Mouse (Mus musculus): ENCODE measurements around the gene Cadm1. TPM values are rescaled to one million over a fixed set of nuclear protein-coding genes. Genes with fewer than 3 reads are reported as not detected.
A peak's percentile ranks its signal among the peaks of the same experiment; 100 is the strongest.

The Cadm1 gene
- polyA plus RNA-seq, 1 experiment: 1.8 TPM

- WGBS: 84% methylated on average over 2 of the region's 2 CpGs
- no peak for DNase-seq (ENCODE audit: low read depth, low spot score)
These were observed 115.1 kb downstream of the Cadm1 start for GRCm38 (mm10) chr9:47645056-47645455.

- 76% methylated on average over 11 of the region's 11 CpGs for WGBS
- no peak for DNase-seq (ENCODE audit: low read depth, low spot score)
These were observed 121.5 kb downstream of the Cadm1 start for GRCm38 (mm10) chr9:47651431-47651830.

DNA sequence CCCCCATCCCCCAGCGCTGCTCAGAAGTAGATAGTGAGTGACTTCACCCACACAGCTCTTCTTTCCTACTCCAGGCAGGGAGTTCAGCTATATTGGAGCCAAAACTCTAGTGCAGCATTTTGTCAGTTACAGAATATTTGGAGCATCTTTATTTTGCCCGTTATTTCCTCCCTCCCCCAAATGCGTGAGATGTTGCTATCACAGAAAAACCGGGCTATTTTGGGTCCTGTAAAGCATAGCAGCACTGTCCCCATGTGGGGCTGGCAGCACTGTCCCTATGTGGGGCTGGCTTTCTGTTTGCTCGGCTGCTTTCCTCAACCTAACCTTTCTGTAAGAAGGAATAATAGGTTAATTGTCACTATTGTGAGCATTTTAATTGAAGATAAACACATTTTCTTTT, 122.2 kb downstream of the Cadm1 start:
- 79% methylated on average over 5 of the region's 5 CpGs for WGBS
- no peak for DNase-seq (ENCODE audit: low read depth, low spot score)

GRCm38 (mm10) chr9:47652936-47653335, 123.0 kb downstream of the Cadm1 start:
- WGBS: 61% methylated on average over 4 of the region's 4 CpGs
- DNase-seq (ENCODE audit: low read depth, low spot score): no peak

GRCm38 (mm10) chr9:47659366-47660090, 129.6 kb downstream of the Cadm1 start:
- DNase-seq (ENCODE audit: low read depth, low spot score): no peak
- WGBS: 58% methylated on average over 6 of the region's 6 CpGs

- WGBS: 79% methylated on average over 7 of the region's 7 CpGs
- no peak for DNase-seq (ENCODE audit: low read depth, low spot score)
These were observed 131.6 kb downstream of the Cadm1 start for GRCm38 (mm10) chr9:47661611-47662010.

DNA sequence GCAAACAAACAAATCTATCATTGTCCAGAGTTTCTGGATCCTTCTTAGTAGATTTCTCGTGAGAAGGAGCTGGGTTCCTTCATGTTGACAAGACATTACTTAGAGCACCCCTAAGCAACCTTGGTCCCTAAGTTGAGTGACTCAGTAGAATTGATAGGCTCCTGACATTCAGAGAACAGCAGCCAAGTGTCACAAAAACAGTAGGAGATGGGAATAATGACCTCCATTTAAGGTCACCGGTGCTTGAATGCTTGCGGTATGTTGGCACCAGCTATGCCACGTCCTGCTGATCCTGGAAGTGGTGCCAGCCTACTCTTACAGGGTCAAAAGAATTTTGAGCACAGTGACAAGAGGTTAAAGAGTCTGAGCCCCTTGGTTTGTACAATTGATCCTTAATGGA, 139.2 kb downstream of the Cadm1 start:
- no peak for DNase-seq (ENCODE audit: low read depth, low spot score)
- 71% methylated on average over 4 of the region's 4 CpGs for WGBS

GRCm38 (mm10) chr9:47671617-47672016, 141.6 kb downstream of the Cadm1 start:
- WGBS: 65% methylated on average over 11 of the region's 11 CpGs
- DNase-seq (ENCODE audit: low read depth, low spot score): no peak

GRCm38 (mm10) chr9:47674766-47675713, 145.1 kb downstream of the Cadm1 start:
- DNase-seq (ENCODE audit: low read depth, low spot score): peak; percentile 73
- WGBS: 19% methylated on average over 11 of the region's 11 CpGs

- WGBS: 88% methylated on average over 2 of the region's 2 CpGs
- no peak for DNase-seq (ENCODE audit: low read depth, low spot score)
These were observed 156.9 kb downstream of the Cadm1 start for GRCm38 (mm10) chr9:47686881-47687280.

GRCm38 (mm10) chr9:47687604-47688003, 157.6 kb downstream of the Cadm1 start:
- no peak for DNase-seq (ENCODE audit: low read depth, low spot score)
- WGBS: 75% methylated on average over 5 of the region's 5 CpGs

GRCm38 (mm10) chr9:47688297-47688696, 158.3 kb downstream of the Cadm1 start:
- DNase-seq (ENCODE audit: low read depth, low spot score): no peak

GRCm38 (mm10) chr9:47692911-47693310, 162.9 kb downstream of the Cadm1 start:
- no peak for DNase-seq (ENCODE audit: low read depth, low spot score)

More at GRCm38 (mm10) chr9:47688297-47688696, 158.3 kb downstream of the Cadm1 start:
- WGBS: 27% methylated on average over 10 of the region's 10 CpGs

GRCm38 (mm10) chr9:47699026-47699425, 169.1 kb downstream of the Cadm1 start:
- 50% methylated on average over 3 of the region's 3 CpGs for WGBS
- peak; percentile 27 for DNase-seq (ENCODE audit: low read depth, low spot score)

More at GRCm38 (mm10) chr9:47692911-47693310, 162.9 kb downstream of the Cadm1 start:
- WGBS: 75% methylated on average over 13 of the region's 13 CpGs

DNA sequence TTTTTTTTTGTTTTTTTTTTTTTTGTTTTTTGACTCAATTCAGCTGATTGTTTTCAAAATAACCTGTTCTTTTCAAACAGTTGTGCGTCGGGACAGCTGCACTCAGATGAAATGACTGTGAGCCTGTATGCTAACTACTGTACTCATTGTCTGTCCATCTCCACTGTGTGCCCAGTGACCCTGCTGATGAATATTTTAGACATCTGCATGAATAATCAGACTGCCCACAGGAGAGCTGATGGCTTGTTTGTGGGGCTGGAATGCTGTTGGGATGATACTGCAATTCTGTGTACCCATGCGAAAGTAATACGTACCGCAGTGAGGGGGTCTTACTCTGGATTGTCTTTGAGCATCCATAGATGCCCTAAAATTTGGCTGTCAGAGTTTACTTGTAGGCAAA, 170.0 kb downstream of the Cadm1 start:
- 93% methylated on average over 5 of the region's 5 CpGs for WGBS

GRCm38 (mm10) chr9:47703026-47703876, 173.3 kb downstream of the Cadm1 start:
- 75% methylated on average over 19 of the region's 19 CpGs for WGBS
- DNase-seq (ENCODE audit: low read depth, low spot score): no peak

More for the DNA sequence above, 170.0 kb downstream of the Cadm1 start:
- no peak for DNase-seq (ENCODE audit: low read depth, low spot score)

GRCm38 (mm10) chr9:47706341-47706740, 176.4 kb downstream of the Cadm1 start:
- DNase-seq (ENCODE audit: low read depth, low spot score): no peak
- WGBS: 94% methylated on average over 9 of the region's 9 CpGs

DNA sequence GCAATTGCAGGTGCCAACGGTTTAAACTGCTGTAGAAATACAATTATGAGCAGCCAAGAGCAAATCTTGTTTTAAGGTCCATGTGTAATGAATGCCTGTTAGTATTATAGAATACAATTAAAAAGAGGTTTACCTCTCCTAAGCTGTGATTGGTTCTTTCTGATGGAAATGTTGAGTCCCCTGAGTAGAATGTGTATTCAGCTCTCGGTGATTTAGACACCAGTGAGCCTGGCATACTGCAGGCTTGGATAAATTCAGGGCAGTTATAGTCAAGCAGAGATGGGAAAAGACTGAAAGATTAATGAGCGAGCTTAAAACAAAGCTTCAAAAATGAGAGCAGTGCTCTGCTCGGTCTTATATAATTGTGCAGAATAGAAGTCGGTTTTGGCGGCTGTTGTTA, 177.4 kb downstream of the Cadm1 start:
- no peak for DNase-seq (ENCODE audit: low read depth, low spot score)
- 79% methylated on average over 6 of the region's 6 CpGs for WGBS

GRCm38 (mm10) chr9:47708299-47708698, 178.3 kb downstream of the Cadm1 start:
- WGBS: 11% methylated on average over 10 of the region's 10 CpGs
- DNase-seq (ENCODE audit: low read depth, low spot score): peak; percentile 45

GRCm38 (mm10) chr9:47710946-47711345, 181.0 kb downstream of the Cadm1 start:
- 84% methylated on average over 8 of the region's 8 CpGs for WGBS
- no peak for DNase-seq (ENCODE audit: low read depth, low spot score)
